Mouse (Mus musculus) midbrain, embryonic 11.5 days (tissue): Measurements from ENCODE around the gene Gsto1. TPM values are rescaled to one million over a fixed set of nuclear protein-coding genes. Genes with fewer than 3 reads are reported as not detected.

Source experiments
- ATAC-seq: fragments of 200-750 bp; cut with Nextera tagmentation; 2 replicates; pipeline ENCODE4 v1.8.0; 2017; ENCODE audit warnings: moderate TSS enrichment, moderate library complexity; ENCODE audit not compliant: low FRiP score
- DNase-seq: peaks from one replicate; pipeline ENCODE4 v3.0.0; 2015; ENCODE audit warnings: low spot score; ENCODE audit errors: missing footprints
- H3K27ac ChIP-seq: fragments of 300-500 bp; sonication (generic); 2 replicates; pipeline ENCODE4 v1.5.1; 2014; ENCODE audit warnings: low read depth, low read length
- H3K27me3 ChIP-seq: fragments of 300-500 bp; sonication (generic); 2 replicates; pipeline ENCODE4 v1.6.1; 2014; ENCODE audit warnings: mild to moderate bottlenecking, low read length, moderate library complexity, mixed read lengths; ENCODE audit not compliant: control insufficient read depth, insufficient read depth
- H3K36me3 ChIP-seq: fragments of 300-500 bp; sonication (generic); 2 replicates; pipeline ENCODE4 v1.6.1; 2014; ENCODE audit warnings: mild to moderate bottlenecking, low read length, moderate library complexity, mixed read lengths; ENCODE audit not compliant: control insufficient read depth, insufficient read depth
- H3K4me1 ChIP-seq: fragments of 300-500 bp; sonication (generic); 2 replicates; pipeline ENCODE4 v1.6.1; 2014; ENCODE audit warnings: low read length; ENCODE audit not compliant: control insufficient read depth, insufficient read depth
- H3K4me2 ChIP-seq: fragments of 300-500 bp; sonication (generic); 2 replicates; pipeline ENCODE4 v1.6.1; 2014; ENCODE audit warnings: mild to moderate bottlenecking, moderate library complexity
- H3K4me3 ChIP-seq: fragments of 300-500 bp; sonication (generic); 2 replicates; pipeline ENCODE4 v1.5.1; 2014; ENCODE audit warnings: low read depth, low read length
- H3K9ac ChIP-seq: fragments of 300-500 bp; sonication (generic); 2 replicates; pipeline ENCODE4 v1.6.1; 2014; ENCODE audit warnings: low read length
- H3K9me3 ChIP-seq: fragments of 300-500 bp; sonication (generic); 2 replicates; pipeline ENCODE4 v1.6.1; 2016; ENCODE audit warnings: low read length; ENCODE audit not compliant: control insufficient read depth
- WGBS: fragments of 180-500 bp; shearing (Covaris S2); extraction: QIAGEN DNeasy Blood & Tissue Kit; methylation state at CpG from one replicate; pipeline ENCODE4 v1.1.7; 2014; 5-methylcytosine and 5-hydroxymethylcytosine counted together
- polyA plus RNA-seq: library from polyadenylated mRNA; unstranded; fragments of >200 nt; fragmentation: Nextera tagmentation; extraction: Ambion mirVana; gene quantifications from 2 replicates; pipeline ENCODE4 v1.2.1, GENCODE M21; 2014

The Gsto1 gene
- polyA plus RNA-seq, 1 experiment from 2014 or later, result 78.9 TPM

DNA sequence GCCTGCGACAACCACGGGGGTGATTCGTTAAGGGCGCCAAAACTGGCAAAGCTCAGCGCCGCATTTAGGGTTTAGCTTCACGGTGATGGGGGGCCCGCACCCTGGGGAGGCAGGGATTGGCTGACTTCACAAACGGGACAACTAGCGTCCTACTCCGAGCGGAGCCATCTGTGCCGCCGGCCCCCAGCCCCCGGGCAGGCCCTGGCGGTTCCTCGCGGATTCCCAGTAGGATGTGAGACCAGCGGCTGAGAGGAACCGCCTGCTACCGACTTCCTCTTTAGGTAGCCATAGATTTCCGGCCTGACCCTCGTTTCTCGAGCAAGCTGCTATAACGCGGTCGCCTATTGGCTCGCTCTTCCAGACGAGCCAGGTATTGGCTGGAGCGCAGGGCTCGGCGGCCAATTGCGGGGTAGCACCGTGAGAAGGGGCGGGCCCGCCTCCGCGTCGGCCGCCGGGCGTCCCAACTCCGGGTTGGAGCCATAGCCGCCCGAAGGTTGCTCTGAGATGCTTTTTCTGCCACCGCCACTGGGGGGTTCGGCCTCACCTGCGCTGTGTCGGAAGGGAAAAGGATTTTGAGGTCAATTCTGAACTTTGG, 10.7 kb downstream of the Gsto1 start, which contains the start of gene Gsto2:
TSS of gene Gsto2 (plus strand) at position 182 of the 595 bp plus-strand sequence.
- ATAC-seq (peak; percentile 100), DNase-seq (peak; percentile 97)
- H3K9ac ChIP-seq, result peak within 1 kb of the TSS; percentile 94
- under 1% methylated on average over 49 of the region's 49 CpGs for WGBS
- no peaks in the 10 kb centered on the region for H3K9me3 ChIP-seq
- no peaks in the 10 kb centered on the region for H3K36me3 ChIP-seq
- peak within 1 kb of the TSS; percentile 84 for H3K4me2 ChIP-seq
- H3K27me3 ChIP-seq, result no peaks in the 10 kb centered on the region
- H3K4me1 ChIP-seq, result peaks cover 3% of the 10 kb centered on the region
- peak within 1 kb of the TSS; percentile 72 for H3K27ac ChIP-seq
- peak within 1 kb of the TSS; percentile 69 for H3K4me3 ChIP-seq

DNA sequence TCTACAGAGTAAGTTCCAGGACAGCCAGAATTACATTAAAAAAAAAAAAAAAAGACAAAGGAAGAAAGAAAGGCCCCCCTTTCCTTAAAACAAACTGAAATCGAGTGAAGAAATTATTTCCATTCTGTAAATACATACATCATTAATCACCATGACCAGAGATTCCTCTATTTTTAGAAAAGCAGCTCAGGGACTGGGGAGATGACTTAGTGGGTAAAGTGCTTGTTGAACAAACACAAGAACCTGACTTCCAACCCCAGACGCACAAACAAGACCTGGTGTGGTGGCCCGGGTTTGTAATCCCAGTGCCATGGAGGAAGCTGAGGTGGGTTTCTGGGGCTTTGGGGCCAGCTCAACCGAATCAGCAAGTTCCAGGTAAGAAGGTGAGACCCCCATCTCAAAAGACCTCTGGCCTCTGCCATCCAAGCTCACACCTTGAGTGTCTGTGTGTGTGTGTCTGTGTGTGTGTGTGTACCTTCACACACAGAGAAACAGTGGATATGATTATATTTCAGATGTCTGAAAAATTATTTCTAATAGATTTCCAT, 12.9 kb downstream of the Gsto1 start:
- DNase-seq (peak; percentile 6), ATAC-seq (no peak)
- no peaks in the 10 kb centered on the region for H3K9me3 ChIP-seq
- H3K27ac ChIP-seq, result no peak overlapping the region
- no peaks in the 10 kb centered on the region for H3K27me3 ChIP-seq
- no peak overlapping the region for H3K9ac ChIP-seq
- 76% methylated on average over 4 of the region's 4 CpGs for WGBS
- no peak overlapping the region for H3K4me3 ChIP-seq
- H3K4me1 ChIP-seq, result peaks cover 3% of the 10 kb centered on the region
- no peaks in the 10 kb centered on the region for H3K36me3 ChIP-seq
- no peak overlapping the region for H3K4me2 ChIP-seq

DNA sequence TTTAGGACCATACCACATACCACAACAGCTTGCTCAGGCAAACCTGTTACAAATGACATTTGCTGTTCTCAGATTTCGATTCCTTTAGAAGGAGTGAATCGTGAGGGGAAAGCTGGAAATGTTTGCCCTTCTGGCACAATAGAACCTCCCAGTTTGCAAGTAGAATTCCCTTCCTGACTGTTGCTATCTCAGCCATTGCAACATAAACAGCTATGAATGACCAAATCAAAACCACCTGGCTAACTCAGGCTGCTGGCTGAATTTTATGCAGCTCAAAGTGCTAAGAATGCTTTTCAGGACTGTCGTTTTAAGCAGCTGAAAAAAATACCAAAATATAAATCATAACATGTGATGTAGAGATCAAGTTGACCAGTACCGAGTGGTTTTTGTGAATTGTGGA, 14.2 kb downstream of the Gsto1 start:
- no peak overlapping the region for H3K27ac ChIP-seq
- ATAC-seq (no peak), DNase-seq (no peak)
- H3K9me3 ChIP-seq, result no peaks in the 10 kb centered on the region
- no peak overlapping the region for H3K9ac ChIP-seq
- 80% methylated on average over 4 of the region's 4 CpGs for WGBS
- H3K4me1 ChIP-seq, result peaks cover 3% of the 10 kb centered on the region
- H3K4me2 ChIP-seq, result no peak overlapping the region
- H3K4me3 ChIP-seq, result no peak overlapping the region
- H3K27me3 ChIP-seq, result no peaks in the 10 kb centered on the region
- H3K36me3 ChIP-seq, result no peaks in the 10 kb centered on the region

DNA sequence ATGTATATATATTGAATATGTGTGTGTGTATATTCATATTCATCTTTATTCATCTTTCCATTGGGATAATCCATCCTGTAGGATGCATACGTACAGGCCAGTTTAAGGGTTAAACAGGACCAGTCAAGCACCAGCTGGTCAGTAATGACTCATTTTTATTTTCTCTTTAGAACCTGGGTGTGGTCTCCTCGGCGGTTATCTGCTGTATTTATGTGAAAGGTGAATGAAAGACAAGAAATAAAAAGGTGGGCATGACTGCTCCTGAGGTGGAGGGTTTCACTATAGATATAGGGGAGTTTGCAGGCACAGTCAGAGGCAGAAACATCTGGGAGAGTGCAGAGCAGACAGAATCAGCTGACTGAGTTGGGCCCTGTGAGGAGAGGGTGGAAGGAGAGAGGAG, 14.7 kb downstream of the Gsto1 start:
- Histone ChIP-seq H3K4me1 (peaks cover 3% of the 10 kb centered on the region), H3K4me2 (no peak overlapping the region), H3K4me3 (no peak overlapping the region), H3K9me3 (no peaks in the 10 kb centered on the region), H3K36me3 (no peaks in the 10 kb centered on the region), H3K27ac (no peak overlapping the region), H3K9ac (no peak overlapping the region), H3K27me3 (no peaks in the 10 kb centered on the region)
- ATAC-seq, result no peak
- WGBS, result 77% methylated on average over 3 of the region's 3 CpGs
- DNase-seq, result no peak

DNA sequence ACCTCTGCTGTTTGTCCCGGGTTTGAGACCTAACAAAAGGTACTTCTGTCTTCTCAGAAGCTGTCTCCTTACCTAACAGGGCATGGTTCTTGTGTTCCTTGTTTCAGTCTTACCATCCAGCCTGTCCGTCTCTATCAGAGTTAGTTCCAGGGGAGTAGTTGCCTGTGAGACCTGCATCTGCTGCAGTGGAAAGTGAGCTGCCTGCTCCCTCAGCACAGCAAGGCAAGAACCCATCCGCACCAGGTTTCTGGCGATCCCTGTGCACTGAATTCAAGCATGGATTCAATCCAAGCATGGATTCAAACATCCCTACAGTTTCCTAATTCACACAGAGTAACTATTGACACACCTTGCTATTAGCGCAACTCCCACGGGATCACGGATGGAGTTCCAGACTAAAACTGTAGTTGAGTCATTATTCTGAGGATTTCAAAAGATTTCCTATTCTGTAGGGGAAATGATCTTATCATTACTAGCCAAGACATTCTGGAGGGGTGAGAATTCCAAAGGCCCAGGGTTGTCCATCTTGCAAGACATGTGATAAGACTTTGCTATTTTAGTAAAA, 15.4 kb downstream of the Gsto1 start:
- DNase-seq, result peak; percentile 75
- no peak overlapping the region for H3K4me3 ChIP-seq
- no peak for ATAC-seq
- WGBS, result 72% methylated on average over 7 of the region's 7 CpGs
- H3K9me3 ChIP-seq, result no peaks in the 10 kb centered on the region
- H3K27ac ChIP-seq, result no peak overlapping the region
- H3K36me3 ChIP-seq, result no peaks in the 10 kb centered on the region
- H3K4me2 ChIP-seq, result no peak overlapping the region
- no peak overlapping the region for H3K9ac ChIP-seq
- no peaks in the 10 kb centered on the region for H3K27me3 ChIP-seq
- no peaks in the 10 kb centered on the region for H3K4me1 ChIP-seq

DNA sequence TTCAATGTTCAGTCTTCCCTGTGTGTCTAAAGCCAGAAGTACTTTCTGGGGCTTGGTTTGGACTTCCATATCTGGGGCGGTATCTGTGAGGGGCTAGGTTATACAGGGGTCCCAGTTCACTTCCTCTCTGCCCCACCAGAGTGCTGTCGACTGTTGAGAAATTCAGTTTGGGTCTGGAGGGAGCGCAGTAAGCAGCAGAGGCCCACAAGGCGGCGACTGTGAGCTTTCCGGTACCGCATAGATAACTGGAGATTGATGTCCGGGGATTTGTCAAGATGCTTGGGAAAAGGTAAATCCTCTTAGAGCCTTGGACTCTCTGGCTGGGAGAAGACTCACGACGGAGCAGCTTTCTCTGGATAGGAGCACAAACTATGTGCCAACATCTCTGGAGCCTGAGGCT, 16.7 kb downstream of the Gsto1 start:
- DNase-seq, result peak; percentile 91
- H3K4me3 ChIP-seq, result no peak overlapping the region
- no peak overlapping the region for H3K27ac ChIP-seq
- no peak overlapping the region for H3K4me2 ChIP-seq
- H3K27me3 ChIP-seq, result no peaks in the 10 kb centered on the region
- no peaks in the 10 kb centered on the region for H3K36me3 ChIP-seq
- no peaks in the 10 kb centered on the region for H3K9me3 ChIP-seq
- no peak overlapping the region for H3K9ac ChIP-seq
- 20% methylated on average over 10 of the region's 10 CpGs for WGBS
- no peaks in the 10 kb centered on the region for H3K4me1 ChIP-seq
- ATAC-seq, result no peak

DNA sequence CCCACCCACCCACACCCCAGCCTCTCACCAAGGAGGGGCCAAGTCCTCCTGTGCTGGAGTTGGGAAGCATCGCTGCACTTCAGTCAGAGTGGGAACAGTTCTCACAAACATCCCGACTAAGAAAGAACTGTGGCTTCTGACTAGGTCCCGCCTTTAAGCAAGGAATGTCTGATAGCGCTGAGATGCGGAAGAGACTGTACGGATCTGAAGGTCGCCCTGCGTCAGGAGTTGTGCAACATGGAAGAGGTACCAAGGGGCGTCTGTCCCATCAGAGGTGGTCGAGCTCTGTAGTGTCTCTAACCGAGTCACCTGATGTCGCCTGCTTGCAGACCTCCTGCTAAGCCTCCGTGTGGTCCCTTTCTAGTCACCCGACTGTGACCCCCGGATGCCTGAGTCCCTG, 21.5 kb downstream of the Gsto1 start:
- WGBS, result 83% methylated on average over 15 of the region's 15 CpGs

DNA sequence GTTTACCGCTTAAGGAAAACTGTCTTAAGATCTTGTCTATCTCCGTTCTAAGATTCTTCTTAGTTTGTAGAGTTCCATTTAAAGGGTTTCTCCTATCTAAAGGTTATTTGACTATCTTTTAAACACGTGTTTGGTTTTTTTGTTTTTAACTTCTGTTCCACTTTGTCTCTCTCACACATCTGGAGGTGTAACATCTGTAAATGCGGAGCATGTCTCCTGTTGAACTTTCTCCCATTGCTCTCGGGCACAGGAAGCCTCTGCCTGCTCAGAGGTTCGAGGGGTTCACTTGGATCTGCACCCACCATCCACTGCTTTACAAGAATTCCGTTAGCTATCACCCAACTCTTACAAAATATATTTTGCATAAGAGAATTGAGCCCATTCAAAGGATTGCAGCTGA, 26.8 kb downstream of the Gsto1 start:
- H3K4me2 ChIP-seq, result no peak overlapping the region
- no peak for ATAC-seq
- peak; percentile 61 for DNase-seq
- H3K4me3 ChIP-seq, result no peak overlapping the region
- 85% methylated on average over 7 of the region's 7 CpGs for WGBS
- no peaks in the 10 kb centered on the region for H3K9me3 ChIP-seq
- H3K9ac ChIP-seq, result no peak overlapping the region
- no peaks in the 10 kb centered on the region for H3K36me3 ChIP-seq
- H3K27me3 ChIP-seq, result no peaks in the 10 kb centered on the region
- no peak overlapping the region for H3K27ac ChIP-seq
- H3K4me1 ChIP-seq, result no peaks in the 10 kb centered on the region

More for the DNA sequence above, 21.5 kb downstream of the Gsto1 start:
- ATAC-seq, result no peak
- H3K27ac ChIP-seq, result no peak overlapping the region
- H3K27me3 ChIP-seq, result no peaks in the 10 kb centered on the region
- no peaks in the 10 kb centered on the region for H3K36me3 ChIP-seq
- no peak overlapping the region for H3K4me2 ChIP-seq
- no peaks in the 10 kb centered on the region for H3K9me3 ChIP-seq
- no peak overlapping the region for H3K4me3 ChIP-seq
- peak; percentile 33 for DNase-seq
- no peak overlapping the region for H3K9ac ChIP-seq
- no peaks in the 10 kb centered on the region for H3K4me1 ChIP-seq

DNA sequence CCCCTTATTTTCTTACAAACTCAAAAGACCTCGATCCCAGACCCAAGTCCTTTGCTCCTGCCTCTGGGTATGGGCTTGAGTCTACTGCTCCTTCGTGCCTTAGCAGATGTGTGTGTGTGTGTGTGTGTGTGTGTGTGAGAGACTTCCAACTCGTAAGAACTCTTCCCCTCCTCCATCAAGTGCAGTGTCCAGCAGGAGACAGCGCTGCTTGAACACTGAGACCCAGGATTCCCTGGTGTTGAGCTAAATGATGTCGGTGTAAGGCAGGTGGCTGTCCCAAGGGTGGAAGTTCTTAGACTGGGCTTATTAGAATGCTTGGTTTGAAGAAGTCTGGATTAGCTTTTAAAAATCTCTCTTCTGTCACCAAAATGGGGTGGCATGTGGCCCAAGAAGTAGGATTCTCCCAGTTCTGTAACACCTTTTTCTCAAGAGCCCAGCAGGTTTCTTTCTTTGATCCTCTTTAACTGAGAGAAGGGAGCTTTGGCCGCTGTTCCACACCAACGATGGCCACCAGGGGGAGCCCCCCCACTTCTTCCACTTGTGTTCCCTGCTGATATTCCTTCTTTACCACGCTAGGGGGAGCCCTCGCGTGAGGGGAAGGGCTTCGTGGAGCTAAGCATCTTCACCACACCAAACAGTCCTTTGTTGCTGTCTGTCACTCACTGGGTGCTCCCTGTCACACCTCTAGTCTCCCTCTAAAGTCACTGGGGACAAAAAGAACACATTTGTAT, 27.5 kb downstream of the Gsto1 start:
- 29% methylated on average over 11 of the region's 11 CpGs for WGBS
- no peaks in the 10 kb centered on the region for H3K4me1 ChIP-seq
- ATAC-seq (peak; percentile 84), DNase-seq (peak; percentile 99)
- no peaks in the 10 kb centered on the region for H3K27me3 ChIP-seq
- H3K9ac ChIP-seq, result no peak overlapping the region
- H3K27ac ChIP-seq, result no peak overlapping the region
- H3K4me3 ChIP-seq, result no peak overlapping the region
- H3K36me3 ChIP-seq, result no peaks in the 10 kb centered on the region
- H3K4me2 ChIP-seq, result no peak overlapping the region
- H3K9me3 ChIP-seq, result no peaks in the 10 kb centered on the region
